Mouse (Mus musculus) heart, postnatal 0 days (tissue): Measurements from ENCODE around the gene Gm29666.

Experiments
- CTCF ChIP-seq: IDR thresholded peaks from 2 replicates; pipeline ENCODE4 v1.5.1; 2016; ENCODE audit warnings: antibody characterized with exemption, control low read depth, low read depth
- EP300 ChIP-seq: IDR thresholded peaks from 2 replicates; pipeline ENCODE4 v1.6.1; 2016; ENCODE audit warnings: antibody characterized with exemption, low read depth

DNA sequence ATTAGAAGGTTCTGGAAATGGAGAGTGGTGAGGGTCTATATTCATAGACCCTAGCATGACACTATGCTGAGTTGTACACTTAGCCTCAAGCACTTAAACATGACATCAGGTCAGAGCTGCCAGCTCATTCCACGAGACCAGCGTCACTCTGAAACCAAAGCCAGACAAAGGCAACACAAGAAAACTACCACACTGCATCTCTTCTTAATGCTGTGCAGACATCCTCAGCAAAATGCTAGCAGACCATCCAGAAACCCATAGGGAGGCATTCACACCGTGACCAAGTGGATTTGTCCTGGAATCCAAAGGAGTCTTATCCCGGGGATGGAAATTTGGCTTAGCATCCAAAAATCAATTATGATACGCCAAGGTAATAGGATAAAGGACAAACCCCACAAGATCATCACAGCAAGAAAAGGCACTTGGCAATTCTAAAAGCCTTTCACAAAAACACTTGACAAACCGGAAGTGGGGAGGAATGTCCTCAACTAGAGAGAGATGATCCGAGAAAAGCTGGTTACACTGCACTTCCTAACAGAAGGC is 15.9 kb downstream of the Gm29666 start:
- TF ChIP-seq EP300 (no peak), CTCF (no peak)
